Mouse (Mus musculus) stomach, postnatal 0 days (tissue): Measurements from ENCODE around the gene Brca1. TPM values are rescaled to one million over a fixed set of nuclear protein-coding genes. Genes with fewer than 3 reads are reported as not detected.
"Not testable (repeated sequence)": the region's sequence is repeated elsewhere in the genome, so short reads cannot be mapped to it uniquely, and the experiment has no call there.

Source experiments
- ATAC-seq: fragments of 200-750 bp; cut with Nextera tagmentation; 2 replicates; pipeline ENCODE4 v1.8.0; 2017; ENCODE audit not compliant: low FRiP score, low TSS enrichment
- DNase-seq: peaks from one replicate; pipeline ENCODE4 v3.0.0-alpha.2; 2016; ENCODE audit warnings: low spot score
- H3K27ac ChIP-seq: fragments of 300-500 bp; sonication (generic); replicated peaks from 2 replicates; pipeline ENCODE4 v1.5.1; 2014; ENCODE audit warnings: mild to moderate bottlenecking, control low read depth
- H3K27me3 ChIP-seq: fragments of 300-500 bp; sonication (generic); 2 replicates; pipeline ENCODE4 v1.6.1; 2014; ENCODE audit warnings: low read length; ENCODE audit not compliant: control insufficient read depth, insufficient read depth
- H3K36me3 ChIP-seq: fragments of 300-500 bp; sonication (generic); 2 replicates; pipeline ENCODE4 v1.6.1; 2014; ENCODE audit warnings: low read length, mixed read lengths; ENCODE audit not compliant: control insufficient read depth, insufficient read depth
- H3K4me1 ChIP-seq: fragments of 300-500 bp; sonication (generic); replicated peaks from 2 replicates; pipeline ENCODE4 v1.6.1; 2014; ENCODE audit warnings: antibody characterized with exemption; ENCODE audit not compliant: control insufficient read depth, insufficient read depth
- H3K4me2 ChIP-seq: fragments of 300-500 bp; sonication (generic); replicated peaks from 2 replicates; pipeline ENCODE4 v1.6.1; 2014; ENCODE audit warnings: low read depth, mild to moderate bottlenecking, control low read depth, moderate library complexity
- H3K4me3 ChIP-seq: fragments of 300-500 bp; sonication (generic); 2 replicates; pipeline ENCODE4 v1.5.1; 2014; ENCODE audit warnings: low read depth, low read length, control low read depth
- H3K9ac ChIP-seq: fragments of 300-500 bp; sonication (generic); 2 replicates; pipeline ENCODE4 v1.6.1; 2014; ENCODE audit warnings: mild to moderate bottlenecking, low read length, control low read depth, mixed read lengths
- H3K9me3 ChIP-seq: fragments of 300-500 bp; sonication (generic); 2 replicates; pipeline ENCODE4 v1.6.1; 2016; ENCODE audit warnings: low read length; ENCODE audit not compliant: control insufficient read depth
- CTCF ChIP-seq: IDR thresholded peaks from 2 replicates; pipeline ENCODE4 v1.5.1; 2016; ENCODE audit warnings: antibody characterized with exemption, low read depth, mild to moderate bottlenecking, moderate library complexity
- EP300 ChIP-seq: optimal IDR thresholded peaks from 2 replicates; pipeline ENCODE3; 2016; ENCODE audit warnings: antibody characterized with exemption
- WGBS: fragments of 180-500 bp; shearing (Covaris S2); extraction: QIAGEN DNeasy Blood & Tissue Kit; methylation state at CpG from one replicate; pipeline ENCODE4 v1.1.7; 2014; 5-methylcytosine and 5-hydroxymethylcytosine counted together
- polyA plus RNA-seq: library from polyadenylated mRNA; unstranded; fragments of >200 nt; fragmentation: Nextera tagmentation; extraction: Ambion mirVana; gene quantifications from 2 replicates; pipeline ENCODE4 v1.2.1, GENCODE M21; 2015

Gene Brca1
- polyA plus RNA-seq, 1 experiment from 2014 or later = 2.5 TPM

DNA sequence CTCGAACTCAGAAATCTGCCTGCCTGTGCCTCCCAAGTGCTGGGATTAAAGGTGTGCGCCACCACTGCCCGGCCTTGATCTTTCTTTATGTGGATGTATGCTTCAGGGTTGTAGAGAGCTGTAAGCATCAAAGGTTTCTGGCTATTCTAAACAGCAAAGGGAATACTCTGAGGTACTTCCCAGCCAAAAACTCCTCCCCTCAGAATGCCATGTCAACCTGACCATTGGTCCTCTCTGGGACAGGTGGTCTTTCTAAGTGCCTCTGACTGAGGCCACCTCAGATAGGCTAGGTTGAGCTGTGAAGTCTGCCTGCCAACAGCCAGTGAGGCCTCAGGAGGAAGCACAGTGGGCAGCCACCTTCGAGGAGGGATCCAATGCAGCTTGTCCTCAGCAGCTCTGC, 102.9 kb downstream of the Brca1 start:
- DNase-seq (no peak), ATAC-seq (0 out of 2 replicates have a peak, but pooled peaks have one; percentile 11)
- TF ChIP-seq CTCF = no peak
- no peak for TF ChIP-seq EP300
- 59% methylated on average over 4 of the region's 4 CpGs for WGBS
- peak overlapping the region; percentile 53 for H3K4me3 ChIP-seq
- no peaks in the 10 kb centered on the region for H3K9me3 ChIP-seq
- 0 out of 2 replicates have a peak, but pooled peaks cover 2% of the 10 kb centered on the region for H3K4me1 ChIP-seq
- H3K27ac ChIP-seq = peak overlapping the region; percentile 93
- H3K4me2 ChIP-seq = peak overlapping the region; percentile 70
- peak overlapping the region; percentile 72 for H3K9ac ChIP-seq
- H3K36me3 ChIP-seq = peaks cover 11% of the 10 kb centered on the region
- H3K27me3 ChIP-seq = no peaks in the 10 kb centered on the region

GRCm38 (mm10) chr11:101448274-101448746, 103.4 kb downstream of the Brca1 start, which contains the start of gene Ifi35:
Ifi35 (plus strand) TSS chr11:101448407.
- Histone ChIP-seq H3K4me1 (0 out of 2 replicates have a peak, but pooled peaks cover 2% of the 10 kb centered on the region), H3K4me2 (peak within 1 kb of the TSS; percentile 70), H3K9ac (peak within 1 kb of the TSS; percentile 72), H3K36me3 (peaks cover 13% of the 10 kb centered on the region), H3K4me3 (peak within 1 kb of the TSS; percentile 53), H3K27ac (peak within 1 kb of the TSS; percentile 93), H3K27me3 (no peaks in the 10 kb centered on the region), H3K9me3 (no peaks in the 10 kb centered on the region)
- ATAC-seq = peak; percentile 82
- TF ChIP-seq EP300 = no peak
- WGBS = 10% methylated on average over 10 of the region's 10 CpGs
- peak; percentile 89 for DNase-seq

DNA sequence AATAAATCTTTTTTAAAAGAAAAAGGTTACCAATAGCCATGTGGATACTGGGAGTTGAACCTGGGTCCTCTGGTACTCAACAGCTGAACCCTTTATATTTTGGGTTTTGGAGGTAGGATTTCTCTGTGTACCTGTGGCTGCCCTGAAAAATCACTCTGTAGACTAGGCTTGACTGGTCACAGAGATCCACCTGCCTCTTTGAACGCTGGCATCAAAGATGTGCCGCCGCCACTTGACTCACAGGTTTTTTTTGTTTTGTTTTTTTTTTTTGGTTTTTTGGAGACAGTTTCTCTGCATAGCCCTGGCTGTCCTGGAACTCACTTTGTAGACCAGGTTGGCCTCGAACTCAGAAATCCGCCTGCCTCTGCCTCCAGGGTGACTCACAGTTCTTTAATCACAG, 104.0 kb downstream of the Brca1 start:
- ATAC-seq (no peak), DNase-seq (no peak)
- WGBS = 81% methylated on average over 5 of the region's 5 CpGs
- no peak overlapping the region; the same call in 1 of the 2 replicates for H3K4me3 ChIP-seq
- no peaks in the 10 kb centered on the region for H3K9me3 ChIP-seq
- no peaks in the 10 kb centered on the region for H3K27me3 ChIP-seq
- TF ChIP-seq EP300 = no peak
- no peak for TF ChIP-seq CTCF
- H3K4me2 ChIP-seq = peak overlapping the region; percentile 70
- peaks cover 13% of the 10 kb centered on the region for H3K36me3 ChIP-seq
- H3K9ac ChIP-seq = no peak overlapping the region
- H3K27ac ChIP-seq = peak overlapping the region; percentile 93
- H3K4me1 ChIP-seq = 0 out of 2 replicates have a peak, but pooled peaks cover 2% of the 10 kb centered on the region

DNA sequence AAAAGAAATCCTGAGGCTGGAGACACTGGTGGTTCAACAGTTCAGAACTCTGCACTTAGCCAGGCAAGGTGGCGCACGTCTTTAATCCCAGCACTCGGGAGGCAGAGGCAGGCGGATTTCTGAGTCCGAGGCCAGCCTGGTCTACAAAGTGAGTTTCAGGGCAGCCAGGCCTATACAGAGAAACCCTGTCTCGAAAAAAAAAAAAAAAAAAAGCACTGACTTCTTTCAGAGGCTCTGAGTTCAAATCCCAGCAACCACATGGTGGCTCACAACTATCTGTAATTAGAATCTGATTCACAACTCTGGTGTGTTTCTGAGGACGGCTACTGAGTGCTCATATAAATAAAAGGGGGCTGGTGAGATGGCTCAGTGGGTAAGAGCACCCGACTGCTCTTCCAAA, 104.9 kb downstream of the Brca1 start:
- H3K9ac ChIP-seq, H3K27me3 ChIP-seq, H3K4me1 ChIP-seq, H3K4me2 ChIP-seq, ATAC-seq, H3K9me3 ChIP-seq, H3K4me3 ChIP-seq, H3K27ac ChIP-seq, DNase-seq: not testable (repeated sequence)
- WGBS = 81% methylated on average over 8 of the region's 8 CpGs
- peaks cover 13% of the 10 kb centered on the region for H3K36me3 ChIP-seq

- Histone ChIP-seq H3K9ac (no peak overlapping the region), H3K27ac (no peak overlapping the region), H3K4me3 (no peak overlapping the region), H3K4me1 (0 out of 2 replicates have a peak, but pooled peaks cover 2% of the 10 kb centered on the region), H3K36me3 (peaks cover 13% of the 10 kb centered on the region), H3K4me2 (no peak overlapping the region), H3K27me3 (no peaks in the 10 kb centered on the region), H3K9me3 (no peaks in the 10 kb centered on the region)
- 62% methylated on average over 1 of the region's 1 CpGs for WGBS
- no peak for TF ChIP-seq CTCF
- TF ChIP-seq EP300 = no peak
- ATAC-seq (no peak), DNase-seq (no peak)
Measured at GRCm38 (mm10) chr11:101446319-101446718, 105.4 kb downstream of the Brca1 start.

DNA sequence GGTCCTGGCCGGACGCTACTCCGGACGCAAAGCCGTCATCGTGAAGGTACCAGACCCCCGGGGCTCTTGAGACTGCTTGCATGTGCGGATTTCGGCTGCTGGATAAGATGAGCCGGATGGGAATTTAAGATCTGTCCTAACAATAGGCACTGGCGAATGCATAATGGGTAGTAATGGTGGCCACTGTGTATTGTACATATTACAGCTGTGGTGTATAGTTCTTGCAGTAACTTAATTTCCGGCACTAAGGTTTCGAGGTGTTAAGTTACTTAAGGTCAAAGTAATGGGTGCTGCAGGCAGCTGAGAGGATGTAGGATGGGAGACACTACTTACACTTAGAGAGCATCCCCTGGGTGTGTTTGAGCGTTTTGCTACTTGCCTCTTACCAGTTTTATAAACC, 109.0 kb downstream of the Brca1 start:
- Histone ChIP-seq H3K9me3 (no peaks in the 10 kb centered on the region), H3K36me3 (peaks cover 13% of the 10 kb centered on the region), H3K4me1 (no peaks in the 10 kb centered on the region), H3K4me3 (peak overlapping the region; percentile 78), H3K27me3 (no peaks in the 10 kb centered on the region), H3K4me2 (peak overlapping the region; percentile 74), H3K27ac (peak overlapping the region; percentile 91), H3K9ac (peak overlapping the region; percentile 97)
- no peak for ATAC-seq
- no peak for DNase-seq
- under 1% methylated on average over 14 of the region's 14 CpGs for WGBS
- TF ChIP-seq CTCF = no peak
- peak; percentile 3 for TF ChIP-seq EP300
